Mouse (Mus musculus): Measurements from ENCODE around the gene Srsf12.

- TF ChIP-seq CTCF (IDR thresholded peaks at IDR 0.05; ENCODE audit: control insufficient read depth, insufficient read depth, insufficient replicate concordance, low read depth, low read length) (no peak), POLR2A (IDR thresholded peaks at IDR 0.05; ENCODE audit: control insufficient read depth, low read depth, low read length) (no peak)
Observed at GRCm38 (mm10) chr4:33183477-33183876, 25.3 kb upstream of the Srsf12 start.
